Mouse (Mus musculus): ENCODE data around the gene Ttc7b. TPM values are rescaled to one million over a fixed set of nuclear protein-coding genes. Genes with fewer than 3 reads are reported as not detected.

The Ttc7b gene
- polyA plus RNA-seq (2016; fragmentation: Nextera tagmentation; extraction: Ambion mirVana), result 6.9 and 7.6 TPM in 2 replicates

DNA sequence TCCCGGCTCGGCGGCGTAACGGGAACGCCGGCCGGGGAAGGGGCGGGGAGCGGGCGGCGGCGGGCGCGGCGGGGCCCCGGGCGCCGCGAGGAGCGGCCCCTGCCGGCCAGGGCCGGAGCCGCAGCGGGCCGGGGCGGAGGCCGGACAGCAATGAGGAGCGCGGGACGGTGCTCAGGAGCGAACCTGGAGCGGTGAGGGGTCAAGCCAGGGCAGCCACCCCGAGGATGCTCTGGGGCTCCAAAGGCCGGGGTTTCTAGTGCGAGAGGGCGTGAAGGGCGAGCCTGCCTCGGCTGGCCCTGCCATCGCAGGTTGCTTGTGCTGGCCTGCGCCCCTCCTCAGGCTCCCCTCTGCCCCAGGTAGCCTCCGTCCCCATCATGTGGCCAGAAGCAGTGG is at the start of gene Ttc7b:
Ttc7b (minus strand) TSS at position 33 of the 393 bp plus-strand sequence.
- WGBS, result 9% methylated on average over 40 of the region's 42 CpGs
- H3K36me3 ChIP-seq, result no peaks in the 10 kb centered on the region
- peak; percentile 83 for ATAC-seq (ENCODE audit: insufficient number of reproducible peaks, low FRiP score)
- H3K9me3 ChIP-seq (replicated peaks), result no peaks in the 10 kb centered on the region
- peak within 1 kb of the TSS; percentile 89 for H3K4me2 ChIP-seq
- H3K27ac ChIP-seq (ENCODE audit: poor library complexity, severe bottlenecking), result peak within 1 kb of the TSS; percentile 80
- peak within 1 kb of the TSS; percentile 92 for H3K9ac ChIP-seq
- H3K4me3 ChIP-seq, result peak within 1 kb of the TSS; percentile 82
- H3K4me1 ChIP-seq (replicated peaks), result peaks cover 34% of the 10 kb centered on the region
- H3K27me3 ChIP-seq (replicated peaks), result no peaks in the 10 kb centered on the region

DNA sequence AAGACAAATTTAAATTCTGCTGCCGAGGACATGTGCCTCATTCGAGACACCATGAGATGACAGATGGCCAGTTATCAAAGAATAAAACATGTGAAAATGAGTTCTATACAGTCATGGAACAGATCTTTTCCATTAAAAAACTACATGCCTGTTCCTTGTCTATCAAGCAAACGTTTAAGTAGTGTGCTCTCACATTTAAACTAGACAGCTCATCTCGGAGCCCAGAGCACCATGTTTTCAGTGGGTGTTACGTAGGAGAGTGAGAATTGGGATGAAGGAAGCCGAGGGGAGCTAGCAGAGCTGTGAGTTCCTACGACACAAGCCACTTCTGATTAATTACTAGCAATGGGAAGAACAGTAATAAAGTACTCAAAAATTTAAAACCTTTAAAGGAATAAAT is 48.2 kb upstream of the Ttc7b start:
- no peak overlapping the region for H3K9ac ChIP-seq
- no peak for ATAC-seq (ENCODE audit: insufficient number of reproducible peaks, low FRiP score)
- H3K27me3 ChIP-seq (replicated peaks), result no peaks in the 10 kb centered on the region
- no peak overlapping the region for H3K4me2 ChIP-seq
- H3K27ac ChIP-seq (ENCODE audit: poor library complexity, severe bottlenecking), result no peak overlapping the region
- no peak overlapping the region for H3K4me3 ChIP-seq
- no peaks in the 10 kb centered on the region for H3K9me3 ChIP-seq (replicated peaks)
- WGBS, result 83% methylated on average over 7 of the region's 7 CpGs
- 0 out of 2 replicates have a peak, but pooled peaks cover 3% of the 10 kb centered on the region for H3K36me3 ChIP-seq
- H3K4me1 ChIP-seq (replicated peaks), result no peaks in the 10 kb centered on the region

DNA sequence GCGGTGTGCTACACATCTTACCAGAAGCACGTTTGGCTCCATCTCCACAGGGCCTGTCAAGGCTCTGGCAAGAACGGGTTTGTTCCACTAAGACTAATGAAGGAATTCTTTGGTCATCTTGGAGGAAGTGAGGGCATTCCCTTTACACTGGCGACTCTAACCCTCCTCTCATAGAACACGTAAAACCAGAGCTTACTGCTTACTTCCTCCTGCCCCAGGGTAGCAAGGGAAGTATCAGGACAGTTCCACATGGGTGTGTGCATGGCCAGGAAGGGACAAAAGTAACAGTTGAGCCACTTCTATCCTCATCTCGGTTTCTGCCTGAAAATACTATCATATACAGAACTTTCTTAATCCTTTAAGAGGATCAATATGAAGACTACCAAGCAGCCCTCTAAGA is 47.5 kb upstream of the Ttc7b start:
- WGBS, result 75% methylated on average over 6 of the region's 6 CpGs
- H3K27me3 ChIP-seq (replicated peaks), result no peaks in the 10 kb centered on the region
- H3K9me3 ChIP-seq (replicated peaks), result no peaks in the 10 kb centered on the region
- H3K9ac ChIP-seq, result no peak overlapping the region
- H3K36me3 ChIP-seq, result peaks cover 5% of the 10 kb centered on the region; the same call in 1 of the 2 replicates
- H3K4me2 ChIP-seq, result no peak overlapping the region
- no peak for ATAC-seq (ENCODE audit: insufficient number of reproducible peaks, low FRiP score)
- H3K27ac ChIP-seq (ENCODE audit: poor library complexity, severe bottlenecking), result no peak overlapping the region
- H3K4me1 ChIP-seq (replicated peaks), result no peaks in the 10 kb centered on the region
- H3K4me3 ChIP-seq, result no peak overlapping the region

DNA sequence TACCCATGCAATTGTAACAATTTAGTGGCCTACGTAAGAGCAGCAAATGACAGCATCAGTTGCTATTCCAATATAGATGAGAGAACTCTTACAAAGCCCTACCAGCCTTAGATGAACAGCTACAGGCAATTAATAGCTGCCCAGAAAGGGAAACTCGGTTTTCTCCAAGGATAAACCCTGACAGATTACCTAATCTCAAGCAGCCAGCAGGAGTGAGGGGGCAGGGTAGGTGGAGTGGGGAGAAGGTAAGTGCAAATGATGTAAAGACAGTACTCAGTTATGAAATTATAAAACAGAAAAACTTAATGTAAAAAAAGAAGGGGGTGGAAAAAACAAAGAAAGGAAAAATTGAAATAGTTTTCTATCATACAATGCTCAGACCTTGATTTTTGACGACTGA is 47.0 kb upstream of the Ttc7b start:
- H3K27ac ChIP-seq (ENCODE audit: poor library complexity, severe bottlenecking), result no peak overlapping the region
- H3K4me2 ChIP-seq, result no peak overlapping the region
- no peaks in the 10 kb centered on the region for H3K9me3 ChIP-seq (replicated peaks)
- no peaks in the 10 kb centered on the region for H3K4me1 ChIP-seq (replicated peaks)
- WGBS, result 66% methylated on average over 3 of the region's 3 CpGs
- no peaks in the 10 kb centered on the region for H3K27me3 ChIP-seq (replicated peaks)
- H3K9ac ChIP-seq, result no peak overlapping the region
- ATAC-seq (ENCODE audit: insufficient number of reproducible peaks, low FRiP score), result no peak
- H3K4me3 ChIP-seq, result no peak overlapping the region
- H3K36me3 ChIP-seq, result peaks cover 7% of the 10 kb centered on the region; the same call in 1 of the 2 replicates

DNA sequence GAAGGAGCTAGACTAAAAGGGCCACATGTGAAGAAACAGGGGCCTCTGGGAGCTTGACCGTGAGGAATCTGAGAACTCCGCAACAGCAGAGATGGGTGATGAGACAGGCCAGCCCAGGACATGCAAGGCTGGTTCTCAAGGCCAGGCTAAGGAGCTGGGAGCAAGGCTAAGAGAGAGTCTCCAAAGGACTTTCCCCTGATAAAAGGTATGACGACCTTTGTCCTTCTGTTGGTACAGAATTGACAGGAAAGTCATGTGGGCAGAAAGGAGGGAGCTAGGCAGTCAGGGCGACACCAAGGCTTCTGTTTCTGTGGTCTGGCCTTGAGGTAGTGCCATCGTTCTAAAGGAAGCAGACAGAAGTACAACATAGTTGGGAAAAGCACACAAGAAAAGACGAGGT is 33.0 kb upstream of the Ttc7b start:
- no peaks in the 10 kb centered on the region for H3K9me3 ChIP-seq (replicated peaks)
- H3K27ac ChIP-seq (ENCODE audit: poor library complexity, severe bottlenecking), result no peak overlapping the region
- 81% methylated on average over 6 of the region's 6 CpGs for WGBS
- H3K9ac ChIP-seq, result no peak overlapping the region
- no peak overlapping the region for H3K4me2 ChIP-seq
- H3K4me1 ChIP-seq (replicated peaks), result peaks cover under 1% of the 10 kb centered on the region; the same call in 1 of the 2 replicates
- H3K4me3 ChIP-seq, result no peak overlapping the region
- no peaks in the 10 kb centered on the region for H3K27me3 ChIP-seq (replicated peaks)
- ATAC-seq (ENCODE audit: insufficient number of reproducible peaks, low FRiP score), result no peak
- H3K36me3 ChIP-seq, result peaks cover 8% of the 10 kb centered on the region

DNA sequence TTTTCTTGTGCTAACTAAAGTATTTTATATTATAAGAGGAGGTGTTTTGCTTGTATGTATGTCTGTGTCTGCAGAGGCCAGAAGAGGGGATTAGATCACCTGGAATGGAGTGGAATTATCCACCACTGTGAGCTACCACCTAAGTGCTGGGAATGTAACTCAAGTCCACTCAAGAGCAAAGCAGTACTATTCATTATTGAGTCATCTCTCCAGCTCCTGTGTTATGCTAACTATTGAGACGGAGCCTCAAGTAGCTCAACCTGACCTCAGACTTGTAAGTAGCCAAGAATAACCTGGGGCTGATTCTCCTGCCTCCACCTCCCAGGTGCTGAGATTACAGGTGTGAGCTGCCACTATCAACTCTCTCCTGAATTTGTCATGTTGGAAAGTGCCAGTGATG is 31.3 kb upstream of the Ttc7b start:
- ATAC-seq (ENCODE audit: insufficient number of reproducible peaks, low FRiP score), result no peak
- Histone ChIP-seq H3K9me3 (replicated peaks) (no peaks in the 10 kb centered on the region), H3K4me3 (no peak overlapping the region), H3K4me2 (no peak overlapping the region), H3K27me3 (replicated peaks) (no peaks in the 10 kb centered on the region), H3K9ac (no peak overlapping the region), H3K27ac (ENCODE audit: poor library complexity, severe bottlenecking) (no peak overlapping the region), H3K4me1 (replicated peaks) (no peaks in the 10 kb centered on the region), H3K36me3 (peaks cover 8% of the 10 kb centered on the region)
- 68% methylated on average over 1 of the region's 1 CpGs for WGBS

DNA sequence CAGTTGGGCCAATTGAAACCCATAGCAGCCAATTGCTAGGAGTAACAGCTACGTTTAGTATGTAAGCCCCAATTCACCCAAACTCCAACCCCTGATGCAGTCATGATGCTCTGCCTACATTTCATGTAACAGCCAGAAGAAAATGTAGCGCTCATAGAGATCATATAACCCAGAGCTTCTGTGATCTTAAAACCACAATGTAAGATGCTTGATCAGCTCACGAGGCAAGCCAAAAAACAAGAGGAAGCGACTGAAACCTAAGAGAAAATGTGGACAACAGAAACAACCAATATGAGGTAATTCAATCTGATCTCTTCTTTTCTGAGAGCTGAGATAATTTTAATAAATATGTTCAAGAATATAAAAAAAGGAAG is 23.6 kb upstream of the Ttc7b start:
- 85% methylated on average over 4 of the region's 4 CpGs for WGBS
- H3K9ac ChIP-seq, result no peak overlapping the region
- ATAC-seq (ENCODE audit: insufficient number of reproducible peaks, low FRiP score), result no peak

GRCm38 (mm10) chr12:100543437-100544193 is 23.0 kb upstream of the Ttc7b start:
- 70% methylated on average over 6 of the region's 6 CpGs for WGBS
- Histone ChIP-seq H3K4me1 (replicated peaks) (peaks cover 11% of the 10 kb centered on the region), H3K27ac (ENCODE audit: poor library complexity, severe bottlenecking) (no peak overlapping the region), H3K9ac (no peak overlapping the region), H3K4me2 (no peak overlapping the region), H3K36me3 (no peaks in the 10 kb centered on the region), H3K9me3 (replicated peaks) (no peaks in the 10 kb centered on the region), H3K4me3 (no peak overlapping the region), H3K27me3 (replicated peaks) (no peaks in the 10 kb centered on the region)
- no peak for ATAC-seq (ENCODE audit: insufficient number of reproducible peaks, low FRiP score)

More for the DNA sequence above, 23.6 kb upstream of the Ttc7b start:
- Histone ChIP-seq H3K27ac (ENCODE audit: poor library complexity, severe bottlenecking) (no peak overlapping the region), H3K4me2 (no peak overlapping the region), H3K27me3 (replicated peaks) (no peaks in the 10 kb centered on the region), H3K4me3 (no peak overlapping the region), H3K36me3 (no peaks in the 10 kb centered on the region), H3K9me3 (replicated peaks) (no peaks in the 10 kb centered on the region), H3K4me1 (replicated peaks) (peaks cover 8% of the 10 kb centered on the region)

DNA sequence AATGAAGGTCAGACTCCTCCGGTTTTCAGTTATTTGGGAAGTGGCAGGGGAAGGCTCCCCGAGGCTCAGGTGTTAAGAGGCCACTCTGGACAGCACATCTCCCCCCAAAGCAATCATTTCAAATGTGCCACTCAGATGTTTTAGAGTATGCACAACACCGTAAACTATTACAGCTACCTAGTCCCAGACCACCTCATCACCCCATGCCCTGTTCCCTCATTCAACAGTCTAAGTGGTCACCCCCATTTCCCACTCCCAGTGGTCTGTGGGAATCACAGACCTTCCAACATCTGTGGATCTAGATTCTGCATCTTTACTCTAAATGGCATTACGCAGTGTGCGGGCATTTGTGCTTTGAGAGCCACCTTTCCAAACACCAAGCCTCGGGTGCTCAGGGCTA is 21.9 kb upstream of the Ttc7b start:
- 83% methylated on average over 6 of the region's 6 CpGs for WGBS

GRCm38 (mm10) chr12:100542076-100542475 is 21.4 kb upstream of the Ttc7b start:
- Histone ChIP-seq H3K27me3 (replicated peaks) (no peaks in the 10 kb centered on the region), H3K9ac (no peak overlapping the region), H3K4me2 (no peak overlapping the region), H3K27ac (ENCODE audit: poor library complexity, severe bottlenecking) (no peak overlapping the region), H3K9me3 (replicated peaks) (no peaks in the 10 kb centered on the region), H3K4me3 (no peak overlapping the region), H3K4me1 (replicated peaks) (peaks cover 16% of the 10 kb centered on the region), H3K36me3 (no peaks in the 10 kb centered on the region)
- 40% methylated on average over 3 of the region's 3 CpGs for WGBS
- ATAC-seq (ENCODE audit: insufficient number of reproducible peaks, low FRiP score), result no peak

More for the DNA sequence above, 21.9 kb upstream of the Ttc7b start:
- ATAC-seq (ENCODE audit: insufficient number of reproducible peaks, low FRiP score), result no peak
- Histone ChIP-seq H3K27ac (ENCODE audit: poor library complexity, severe bottlenecking) (no peak overlapping the region), H3K9ac (no peak overlapping the region), H3K4me3 (no peak overlapping the region), H3K4me2 (no peak overlapping the region), H3K27me3 (replicated peaks) (no peaks in the 10 kb centered on the region), H3K9me3 (replicated peaks) (no peaks in the 10 kb centered on the region), H3K36me3 (no peaks in the 10 kb centered on the region), H3K4me1 (replicated peaks) (peaks cover 14% of the 10 kb centered on the region)

GRCm38 (mm10) chr12:100539158-100539714 is 18.6 kb upstream of the Ttc7b start:
- Histone ChIP-seq H3K4me2 (no peak overlapping the region), H3K27me3 (replicated peaks) (no peaks in the 10 kb centered on the region), H3K4me3 (no peak overlapping the region), H3K9me3 (replicated peaks) (no peaks in the 10 kb centered on the region), H3K4me1 (replicated peaks) (peaks cover 33% of the 10 kb centered on the region), H3K36me3 (no peaks in the 10 kb centered on the region), H3K9ac (no peak overlapping the region), H3K27ac (ENCODE audit: poor library complexity, severe bottlenecking) (no peak overlapping the region)
- 50% methylated on average over 9 of the region's 9 CpGs for WGBS
- ATAC-seq (ENCODE audit: insufficient number of reproducible peaks, low FRiP score), result no peak
